In genomic region chr2:18046758-18047645, GRCm38 (mm10) we compare ENCODE assay signal across 8 mouse cellular contexts. TPM values are rescaled to one million over a fixed set of nuclear protein-coding genes. Genes with fewer than 3 reads are reported as not detected.
DNase-seq lines count a peak whose midpoint lies in the region; ATAC-seq lines count a peak whose summit lies in the region.

No protein-coding gene starts in this region.

- peak overlapping the region; percentile 95 for H3K4me2 ChIP-seq in intestine, embryonic 16.5 days (ENCODE audit: low read depth, low read length)
- peak overlapping the region; percentile 89 for H3K4me2 ChIP-seq in limb, embryonic 12.5 days
- peak overlapping the region; percentile 94 for H3K4me2 ChIP-seq in midbrain, embryonic 11.5 days

- no peaks in the 10 kb centered on the region for H3K9me3 ChIP-seq in intestine, embryonic 16.5 days (ENCODE audit: control insufficient read depth, low read length)
- H3K9me3 ChIP-seq in limb, embryonic 12.5 days: no peaks in the 10 kb centered on the region
- H3K9me3 ChIP-seq in midbrain, embryonic 11.5 days (ENCODE audit: control insufficient read depth, low read length): no peaks in the 10 kb centered on the region

- H3K4me3 ChIP-seq in intestine, embryonic 16.5 days (ENCODE audit: low read length): peak overlapping the region; percentile 87
- H3K4me3 ChIP-seq in limb, embryonic 12.5 days (replicated peaks): peak overlapping the region; percentile 99
- peak overlapping the region; percentile 100 for H3K4me3 ChIP-seq in midbrain, embryonic 11.5 days (ENCODE audit: low read depth, low read length)

- H3K36me3 ChIP-seq in intestine, embryonic 16.5 days (ENCODE audit: control insufficient read depth, insufficient read depth, low read length): no peaks in the 10 kb centered on the region
- H3K36me3 ChIP-seq in limb, embryonic 12.5 days: no peaks in the 10 kb centered on the region
- no peaks in the 10 kb centered on the region for H3K36me3 ChIP-seq in midbrain, embryonic 11.5 days (ENCODE audit: control insufficient read depth, insufficient read depth, low read length)
- no peaks in the 10 kb centered on the region for H3K36me3 ChIP-seq in splenic B cell, adult 2 months (ENCODE audit: control insufficient read depth, insufficient read depth, low read length, poor library complexity, severe bottlenecking)

- H3K9ac ChIP-seq in intestine, embryonic 16.5 days (ENCODE audit: low read depth, low read length): peak overlapping the region; percentile 98
- peak overlapping the region; percentile 100 for H3K9ac ChIP-seq in limb, embryonic 12.5 days (replicated peaks)
- H3K9ac ChIP-seq in midbrain, embryonic 11.5 days (ENCODE audit: low read length): peak overlapping the region; percentile 100

- under 1% methylated on average over 61 of the region's 64 CpGs for WGBS in intestine, embryonic 16.5 days
- WGBS in limb, embryonic 12.5 days: under 1% methylated on average over 61 of the region's 64 CpGs
- WGBS in midbrain, embryonic 11.5 days: under 1% methylated on average over 59 of the region's 64 CpGs

- H3K4me1 ChIP-seq in intestine, embryonic 16.5 days (ENCODE audit: control insufficient read depth, insufficient read depth, low read length): peaks cover 22% of the 10 kb centered on the region
- peaks cover 43% of the 10 kb centered on the region for H3K4me1 ChIP-seq in limb, embryonic 12.5 days (replicated peaks)
- H3K4me1 ChIP-seq in midbrain, embryonic 11.5 days (ENCODE audit: control insufficient read depth, insufficient read depth, low read length): peaks cover 26% of the 10 kb centered on the region

- peak overlapping the region; percentile 99 for H3K27ac ChIP-seq in intestine, embryonic 16.5 days (ENCODE audit: low read length)
- peak overlapping the region; percentile 100 for H3K27ac ChIP-seq in limb, embryonic 12.5 days
- H3K27ac ChIP-seq in midbrain, embryonic 11.5 days (ENCODE audit: low read depth, low read length): peak overlapping the region; percentile 100

- no peaks in the 10 kb centered on the region for H3K27me3 ChIP-seq in intestine, embryonic 16.5 days (replicated peaks; ENCODE audit: control insufficient read depth, insufficient read depth, low read length)
- no peaks in the 10 kb centered on the region for H3K27me3 ChIP-seq in limb, embryonic 12.5 days
- H3K27me3 ChIP-seq in midbrain, embryonic 11.5 days (ENCODE audit: control insufficient read depth, insufficient read depth, low read length): no peaks in the 10 kb centered on the region
- peaks cover 2% of the 10 kb centered on the region; the same call in 1 of the 2 replicates for H3K27me3 ChIP-seq in splenic B cell, adult 2 months (ENCODE audit: control insufficient read depth, insufficient read depth, low read length, poor library complexity, severe bottlenecking)

- DNase-seq in ovary, postnatal 10 days (ENCODE audit: low spot score): peak; percentile 62
- no peak for DNase-seq in ovary, postnatal 14 days (ENCODE audit: low spot score)
- DNase-seq in embryo, embryonic 10 days (ENCODE audit: low spot score): peak; percentile 61
- DNase-seq in heart, adult 11 months: peak; percentile 98
- DNase-seq in midbrain, embryonic 11.5 days (ENCODE audit: low spot score, missing footprints): peak; percentile 98
- DNase-seq in splenic B cell, adult 2 months (ENCODE audit: low read depth, low spot score): peak; percentile 58

- peak; percentile 72 for ATAC-seq in intestine, embryonic 16.5 days
- ATAC-seq in limb, embryonic 12.5 days (ENCODE audit: insufficient number of reproducible peaks, insufficient read depth, low FRiP score, low TSS enrichment, low read depth): no peak
- ATAC-seq in midbrain, embryonic 11.5 days (ENCODE audit: low FRiP score): peak; percentile 7; the same call in 1 of the 2 replicates

RNA-seq across cellular contexts. Expression of gene Skida1, which starts 1.8 kb away (rescaled TPM):
- 2.0 and 2.7 TPM in 2 replicates for polyA plus RNA-seq in intestine, embryonic 16.5 days (2015; fragmentation: Nextera tagmentation; extraction: Ambion mirVana)
- 13.9 and 14.0 TPM in 2 replicates for polyA plus RNA-seq in limb, embryonic 12.5 days (2016; fragmentation: Nextera tagmentation; extraction: Ambion mirVana)
- 22.9 and 23.4 TPM in 2 replicates for polyA plus RNA-seq in midbrain, embryonic 11.5 days (2014; fragmentation: Nextera tagmentation; extraction: Ambion mirVana)

RNA-seq across cellular contexts. Expression of gene Mllt10, which starts 8.0 kb away (rescaled TPM):
- 45.4 and 47.2 TPM in 2 replicates for polyA plus RNA-seq in intestine, embryonic 16.5 days (2015; fragmentation: Nextera tagmentation; extraction: Ambion mirVana)
- 67.7 and 77.6 TPM in 2 replicates for polyA plus RNA-seq in limb, embryonic 12.5 days (2016; fragmentation: Nextera tagmentation; extraction: Ambion mirVana)
- polyA plus RNA-seq in midbrain, embryonic 11.5 days (2014; fragmentation: Nextera tagmentation; extraction: Ambion mirVana): 54.1 and 57.2 TPM in 2 replicates

RNA-seq across cellular contexts. Expression of gene A930004D18Rik, which starts 9.5 kb away (rescaled TPM):
- 9.8 and 11.5 TPM in 2 replicates for polyA plus RNA-seq in intestine, embryonic 16.5 days (2015; fragmentation: Nextera tagmentation; extraction: Ambion mirVana)
- polyA plus RNA-seq in limb, embryonic 12.5 days (2016; fragmentation: Nextera tagmentation; extraction: Ambion mirVana): 19.9 and 20.3 TPM in 2 replicates
- polyA plus RNA-seq in midbrain, embryonic 11.5 days (2014; fragmentation: Nextera tagmentation; extraction: Ambion mirVana): 10.5 and 11.6 TPM in 2 replicates

RNA-seq across cellular contexts. Expression of gene H2al2a, which starts 50.2 kb away (rescaled TPM):
- polyA plus RNA-seq in intestine, embryonic 16.5 days (2015; fragmentation: Nextera tagmentation; extraction: Ambion mirVana): not detected in 2 replicates
- not detected in 2 replicates for polyA plus RNA-seq in limb, embryonic 12.5 days (2016; fragmentation: Nextera tagmentation; extraction: Ambion mirVana)
- not detected in 2 replicates for polyA plus RNA-seq in midbrain, embryonic 11.5 days (2014; fragmentation: Nextera tagmentation; extraction: Ambion mirVana)
